Mouse (Mus musculus) midbrain, embryonic 14.5 days (tissue): ENCODE measurements at regions not wholly inside any gene's neighbourhood (a gene's known extent, or its start where the extent isn't known, plus 50 kb on each side); places are given as distances from the start of the nearest gene placed in this dataset.

Source experiments
- ATAC-seq: fragments of 200-750 bp; cut with Nextera tagmentation; 2 replicates; pipeline ENCODE4 v1.8.0; 2017; ENCODE audit warnings: moderate number of reproducible peaks, moderate library complexity; ENCODE audit not compliant: low FRiP score, low TSS enrichment
- DNase-seq: peaks from one replicate; pipeline ENCODE4 v3.0.0-alpha.2; 2015
- H3K27ac ChIP-seq: fragments of 300-500 bp; sonication (generic); replicated peaks from 2 replicates; pipeline ENCODE4 v1.5.1; 2014; ENCODE audit warnings: mild to moderate bottlenecking, low read depth, low read length, moderate library complexity
- H3K27me3 ChIP-seq: fragments of 300-500 bp; sonication (generic); 2 replicates; pipeline ENCODE4 v1.6.1; 2014; ENCODE audit warnings: low read length, control low read depth, mixed read lengths; ENCODE audit not compliant: control insufficient read depth, insufficient read depth
- H3K36me3 ChIP-seq: fragments of 300-500 bp; sonication (generic); 2 replicates; pipeline ENCODE4 v1.6.1; 2014; ENCODE audit warnings: low read length, control low read depth; ENCODE audit not compliant: control insufficient read depth, insufficient read depth
- H3K4me1 ChIP-seq: fragments of 300-500 bp; sonication (generic); 2 replicates; pipeline ENCODE4 v1.6.1; 2014; ENCODE audit warnings: mild to moderate bottlenecking, antibody characterized with exemption, low read length, control low read depth; ENCODE audit not compliant: control insufficient read depth, insufficient read depth
- H3K4me2 ChIP-seq: fragments of 300-500 bp; sonication (generic); 2 replicates; pipeline ENCODE4 v1.6.1; 2014; ENCODE audit warnings: mild to moderate bottlenecking, low read length, moderate library complexity
- H3K4me3 ChIP-seq: fragments of 300-500 bp; sonication (generic); replicated peaks from 2 replicates; pipeline ENCODE4 v1.5.1; 2014; ENCODE audit warnings: low read depth, low read length
- H3K9ac ChIP-seq: fragments of 300-500 bp; sonication (generic); replicated peaks from 2 replicates; pipeline ENCODE4 v1.6.1; 2014; ENCODE audit warnings: mild to moderate bottlenecking, low read length, moderate library complexity
- H3K9me3 ChIP-seq: fragments of 300-500 bp; sonication (generic); 2 replicates; pipeline ENCODE4 v1.6.1; 2016; ENCODE audit warnings: low read length, control low read depth, mixed read lengths; ENCODE audit not compliant: control insufficient read depth
- WGBS: fragments of 180-500 bp; shearing (Covaris S2); extraction: QIAGEN DNeasy Blood & Tissue Kit; methylation state at CpG from one replicate; pipeline ENCODE4 v1.1.7; 2014; 5-methylcytosine and 5-hydroxymethylcytosine counted together

- H3K9me3 ChIP-seq: no peaks in the 10 kb centered on the region
- H3K27ac ChIP-seq: no peak overlapping the region
- H3K9ac ChIP-seq: no peak overlapping the region
- DNase-seq (peak; percentile 5), ATAC-seq (no peak)
- WGBS: 30% methylated on average over 7 of the region's 7 CpGs
- H3K36me3 ChIP-seq: no peaks in the 10 kb centered on the region
- no peak overlapping the region for H3K4me3 ChIP-seq
- H3K4me2 ChIP-seq: no peak overlapping the region
- H3K27me3 ChIP-seq: no peaks in the 10 kb centered on the region
- no peaks in the 10 kb centered on the region for H3K4me1 ChIP-seq
These were observed 159.6 kb downstream of the Wnt5a start for GRCm38 (mm10) chr14:28664121-28664520.

GRCm38 (mm10) chr14:28675476-28675875, 170.9 kb downstream of the Wnt5a start:
- DNase-seq: peak; percentile 41

GRCm38 (mm10) chr14:28699780-28700179, 195.2 kb downstream of the Wnt5a start:
- WGBS: 68% methylated on average over 2 of the region's 2 CpGs

More at GRCm38 (mm10) chr14:28675476-28675875, 170.9 kb downstream of the Wnt5a start:
- no peak overlapping the region for H3K9ac ChIP-seq
- H3K27ac ChIP-seq: no peak overlapping the region
- no peaks in the 10 kb centered on the region for H3K9me3 ChIP-seq
- no peaks in the 10 kb centered on the region for H3K27me3 ChIP-seq
- 73% methylated on average over 5 of the region's 5 CpGs for WGBS
- ATAC-seq: no peak
- no peak overlapping the region for H3K4me2 ChIP-seq
- no peaks in the 10 kb centered on the region for H3K36me3 ChIP-seq
- H3K4me1 ChIP-seq: no peaks in the 10 kb centered on the region
- no peak overlapping the region for H3K4me3 ChIP-seq

GRCm38 (mm10) chr14:28704729-28705128, 200.2 kb downstream of the Wnt5a start:
- ATAC-seq (no peak), DNase-seq (no peak)
- Histone ChIP-seq H3K4me3 (no peak overlapping the region), H3K27ac (no peak overlapping the region), H3K27me3 (no peaks in the 10 kb centered on the region), H3K36me3 (no peaks in the 10 kb centered on the region), H3K4me2 (no peak overlapping the region), H3K4me1 (no peaks in the 10 kb centered on the region), H3K9me3 (no peaks in the 10 kb centered on the region), H3K9ac (no peak overlapping the region)
- 95% methylated on average over 5 of the region's 5 CpGs for WGBS

More at GRCm38 (mm10) chr14:28699780-28700179, 195.2 kb downstream of the Wnt5a start:
- ATAC-seq: no peak
- Histone ChIP-seq H3K27me3 (no peaks in the 10 kb centered on the region), H3K4me3 (no peak overlapping the region), H3K9ac (no peak overlapping the region), H3K9me3 (no peaks in the 10 kb centered on the region), H3K36me3 (no peaks in the 10 kb centered on the region), H3K4me2 (no peak overlapping the region), H3K4me1 (no peaks in the 10 kb centered on the region), H3K27ac (0 out of 2 replicates have a peak overlapping the region, but pooled peaks have one; percentile 5)
- peak; percentile 42 for DNase-seq

GRCm38 (mm10) chr14:28714598-28714997, 210.0 kb downstream of the Wnt5a start:
- no peak for ATAC-seq
- H3K4me1 ChIP-seq: no peaks in the 10 kb centered on the region
- no peaks in the 10 kb centered on the region for H3K36me3 ChIP-seq
- H3K9ac ChIP-seq: no peak overlapping the region
- no peaks in the 10 kb centered on the region for H3K27me3 ChIP-seq
- H3K4me2 ChIP-seq: no peak overlapping the region
- 64% methylated on average over 10 of the region's 10 CpGs for WGBS
- H3K4me3 ChIP-seq: no peak overlapping the region
- no peak overlapping the region for H3K27ac ChIP-seq
- no peaks in the 10 kb centered on the region for H3K9me3 ChIP-seq
- no peak for DNase-seq

- Histone ChIP-seq H3K9me3 (no peaks in the 10 kb centered on the region), H3K9ac (no peak overlapping the region), H3K4me3 (no peak overlapping the region), H3K4me1 (no peaks in the 10 kb centered on the region), H3K27me3 (no peaks in the 10 kb centered on the region), H3K27ac (no peak overlapping the region), H3K36me3 (no peaks in the 10 kb centered on the region), H3K4me2 (no peak overlapping the region)
- ATAC-seq: no peak
- WGBS: 99% methylated on average over 3 of the region's 3 CpGs
- DNase-seq: no peak
These were observed 216.0 kb downstream of the Wnt5a start for GRCm38 (mm10) chr14:28720545-28720944.

- 89% methylated on average over 4 of the region's 4 CpGs for WGBS
- no peaks in the 10 kb centered on the region for H3K9me3 ChIP-seq
- no peaks in the 10 kb centered on the region for H3K4me1 ChIP-seq
- no peaks in the 10 kb centered on the region for H3K27me3 ChIP-seq
- ATAC-seq (no peak), DNase-seq (no peak)
- no peaks in the 10 kb centered on the region for H3K36me3 ChIP-seq
- no peak overlapping the region for H3K27ac ChIP-seq
- H3K9ac ChIP-seq: no peak overlapping the region
- no peak overlapping the region for H3K4me2 ChIP-seq
- H3K4me3 ChIP-seq: no peak overlapping the region
These were observed 221.1 kb downstream of the Wnt5a start for GRCm38 (mm10) chr14:28725666-28726065.

GRCm38 (mm10) chr14:28733496-28733895, 228.9 kb downstream of the Wnt5a start:
- no peaks in the 10 kb centered on the region for H3K4me1 ChIP-seq
- no peak overlapping the region for H3K4me2 ChIP-seq
- no peaks in the 10 kb centered on the region for H3K36me3 ChIP-seq
- H3K9me3 ChIP-seq: no peaks in the 10 kb centered on the region
- no peak overlapping the region for H3K9ac ChIP-seq
- no peak for DNase-seq
- no peak overlapping the region for H3K4me3 ChIP-seq
- no peak for ATAC-seq
- no peaks in the 10 kb centered on the region for H3K27me3 ChIP-seq
- H3K27ac ChIP-seq: no peak overlapping the region
- 80% methylated on average over 5 of the region's 5 CpGs for WGBS

- H3K4me2 ChIP-seq: no peak overlapping the region
- DNase-seq (no peak), ATAC-seq (no peak)
- H3K4me3 ChIP-seq: no peak overlapping the region
- H3K27me3 ChIP-seq: no peaks in the 10 kb centered on the region
- no peaks in the 10 kb centered on the region for H3K9me3 ChIP-seq
- no peak overlapping the region for H3K27ac ChIP-seq
- 89% methylated on average over 5 of the region's 5 CpGs for WGBS
- no peak overlapping the region for H3K9ac ChIP-seq
- no peaks in the 10 kb centered on the region for H3K36me3 ChIP-seq
- H3K4me1 ChIP-seq: no peaks in the 10 kb centered on the region
These were observed 230.9 kb downstream of the Wnt5a start for GRCm38 (mm10) chr14:28735446-28735845.
